Mouse (Mus musculus) spleen, postnatal 10 days (tissue): ENCODE measurements at regions not wholly inside any gene's neighbourhood (a gene's known extent, or its start where the extent isn't known, plus 50 kb on each side); places are given as distances from the start of the nearest gene placed in this dataset.

Experiments used
- DNase-seq, 2 experiments: peaks; one replicate each; pipeline ENCODE4 v3.0.0; 2021 to 2022; ENCODE audit warnings: low spot score in 2 of 2

GRCm38 (mm10) chr4:10141238-10141934, 732.9 kb upstream of the 2610301B20Rik start:
- no peak for DNase-seq

DNA sequence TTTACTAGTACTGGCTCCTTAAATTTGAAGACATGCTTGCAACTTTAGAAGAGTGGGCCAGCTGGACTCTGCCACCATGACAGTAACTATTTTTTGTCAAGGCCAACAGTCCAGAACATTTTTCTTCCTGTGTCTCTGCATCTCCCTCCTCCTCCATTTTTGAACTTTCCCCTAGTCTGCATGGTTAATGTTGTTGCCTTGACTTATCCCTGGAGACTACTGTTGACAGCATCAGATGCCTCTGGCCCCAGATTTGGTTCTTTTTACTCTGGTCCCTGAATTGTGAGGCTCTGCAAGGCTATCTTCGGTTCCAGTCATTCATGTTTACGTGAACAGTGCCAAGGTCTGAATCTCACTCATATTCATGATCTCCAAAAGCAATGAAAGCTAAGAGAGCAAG, 724.4 kb upstream of the 2610301B20Rik start:
- no peak for DNase-seq

GRCm38 (mm10) chr4:10150501-10150900, 723.8 kb upstream of the 2610301B20Rik start:
- peak in 1 of 2 experiments; percentile 27 for DNase-seq

DNA sequence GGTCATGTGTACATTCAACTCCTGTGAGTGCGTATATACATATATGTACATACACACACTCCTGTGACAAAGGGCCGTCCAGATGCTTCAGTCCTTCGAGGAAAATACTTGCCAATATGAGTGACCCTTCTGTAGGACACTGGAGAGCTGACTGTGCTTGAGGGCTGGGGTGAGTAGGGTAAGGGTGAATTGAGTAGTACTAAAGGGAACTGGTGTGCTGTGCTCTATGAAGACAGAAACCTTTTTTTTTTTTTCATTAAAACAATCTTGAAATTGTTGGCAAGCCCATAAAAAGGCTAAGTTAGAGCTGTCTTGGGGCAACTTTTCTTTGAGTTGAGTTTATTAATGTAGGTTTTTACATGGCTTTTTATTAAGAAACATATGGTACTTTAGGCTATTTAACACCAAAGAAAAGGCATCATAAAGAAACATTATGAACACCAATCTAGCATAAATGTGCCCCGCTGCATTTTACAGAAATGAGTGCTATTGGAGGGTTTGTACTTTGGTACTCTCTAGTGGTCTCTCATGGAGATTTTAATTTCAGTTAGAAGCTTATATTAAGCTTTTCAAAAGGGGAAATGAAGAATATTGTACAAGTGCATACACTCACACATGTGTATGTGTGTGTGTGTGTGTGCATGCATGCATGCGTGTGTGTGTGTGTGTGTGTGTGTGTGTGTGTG, 718.5 kb upstream of the 2610301B20Rik start:
- DNase-seq: no peak

DNA sequence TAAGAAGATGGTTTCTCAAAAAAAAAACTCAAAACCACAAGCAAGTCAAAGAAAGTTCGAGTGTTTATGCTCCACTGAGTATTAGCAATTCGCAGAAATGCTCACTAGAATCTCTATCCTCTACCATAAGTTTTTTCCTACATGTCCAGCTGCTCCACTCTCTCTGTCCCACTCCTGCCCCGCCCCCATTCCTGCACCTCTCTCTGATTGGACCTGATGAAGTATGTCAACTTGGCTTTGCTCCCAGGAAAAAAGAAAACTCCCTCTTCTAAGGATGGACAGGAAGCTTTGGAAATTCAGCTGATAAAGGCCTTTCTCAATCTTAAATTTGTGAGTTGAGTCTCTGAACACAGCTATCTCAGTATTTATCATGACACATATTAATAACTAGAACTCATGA, 684.4 kb upstream of the 2610301B20Rik start:
- peak in 1 of 2 experiments; percentile 19 for DNase-seq

GRCm38 (mm10) chr4:10197245-10197943, 676.9 kb upstream of the 2610301B20Rik start:
- DNase-seq: no peak

- no peak for DNase-seq
These were observed 672.5 kb upstream of the 2610301B20Rik start for GRCm38 (mm10) chr4:10201835-10202234.

- DNase-seq: no peak
These were observed 670.1 kb upstream of the 2610301B20Rik start for GRCm38 (mm10) chr4:10204224-10204623.

GRCm38 (mm10) chr4:10209324-10209923, 664.9 kb upstream of the 2610301B20Rik start:
- no peak for DNase-seq

DNA sequence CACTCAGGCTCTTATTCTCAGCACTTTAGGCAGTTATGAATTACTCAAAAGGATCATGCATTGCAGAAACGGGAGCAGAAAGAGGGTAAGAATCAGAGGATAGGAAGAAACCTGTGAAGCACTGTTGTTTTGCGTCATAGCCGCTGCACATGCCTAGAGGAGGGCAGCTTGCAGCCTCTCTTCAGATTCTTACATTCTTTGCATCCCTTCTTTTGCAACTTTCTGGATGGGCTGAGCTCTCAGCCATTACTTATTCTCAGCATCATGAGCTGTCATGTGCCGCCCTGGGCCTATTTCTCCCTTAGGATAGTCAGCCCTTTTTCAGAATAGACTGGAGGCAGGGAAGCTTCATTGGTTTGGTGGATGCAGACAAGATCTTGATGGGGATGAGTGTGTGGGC, 663.0 kb upstream of the 2610301B20Rik start:
- DNase-seq: no peak

DNA sequence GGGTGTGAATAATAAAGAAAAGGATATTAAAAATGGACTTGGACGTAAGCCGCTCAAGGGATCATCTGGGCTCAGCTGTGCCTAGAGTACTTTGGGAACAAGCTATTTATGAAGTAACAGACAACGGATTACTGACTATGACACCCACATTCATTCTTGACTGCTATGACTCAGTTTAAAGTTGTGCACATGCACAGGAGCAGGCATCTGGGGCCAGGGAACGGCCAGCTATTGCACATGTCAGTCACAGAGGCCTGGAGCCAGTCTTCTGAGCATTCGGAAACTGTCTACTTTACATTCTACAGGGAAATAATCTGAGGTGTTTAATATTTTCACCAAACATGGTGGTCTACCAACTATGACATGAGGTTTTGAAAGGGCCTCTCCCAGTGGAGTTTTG, 639.0 kb upstream of the 2610301B20Rik start:
- DNase-seq: no peak

DNA sequence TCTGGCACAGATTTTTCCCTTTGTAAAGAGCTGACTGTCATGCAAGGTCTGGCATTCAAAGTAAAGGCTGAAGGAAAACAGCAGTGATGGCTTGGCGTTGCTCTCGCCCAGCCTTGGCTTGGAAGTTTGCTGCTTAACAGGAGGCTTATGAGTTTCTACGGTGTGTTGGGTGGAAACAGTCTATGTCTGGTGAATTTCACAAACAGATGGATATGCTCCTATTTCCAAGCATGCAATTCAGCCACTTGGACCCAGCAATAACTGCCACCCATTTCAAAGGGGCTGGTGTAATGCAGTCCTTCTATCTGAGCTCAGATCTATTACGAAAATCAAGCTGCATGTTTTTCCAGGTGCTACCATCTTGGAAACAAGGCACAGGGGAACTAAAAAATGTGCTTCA, 632.2 kb upstream of the 2610301B20Rik start:
- no peak for DNase-seq

- DNase-seq: no peak
These were observed 631.4 kb upstream of the 2610301B20Rik start for GRCm38 (mm10) chr4:10242909-10243308.

DNA sequence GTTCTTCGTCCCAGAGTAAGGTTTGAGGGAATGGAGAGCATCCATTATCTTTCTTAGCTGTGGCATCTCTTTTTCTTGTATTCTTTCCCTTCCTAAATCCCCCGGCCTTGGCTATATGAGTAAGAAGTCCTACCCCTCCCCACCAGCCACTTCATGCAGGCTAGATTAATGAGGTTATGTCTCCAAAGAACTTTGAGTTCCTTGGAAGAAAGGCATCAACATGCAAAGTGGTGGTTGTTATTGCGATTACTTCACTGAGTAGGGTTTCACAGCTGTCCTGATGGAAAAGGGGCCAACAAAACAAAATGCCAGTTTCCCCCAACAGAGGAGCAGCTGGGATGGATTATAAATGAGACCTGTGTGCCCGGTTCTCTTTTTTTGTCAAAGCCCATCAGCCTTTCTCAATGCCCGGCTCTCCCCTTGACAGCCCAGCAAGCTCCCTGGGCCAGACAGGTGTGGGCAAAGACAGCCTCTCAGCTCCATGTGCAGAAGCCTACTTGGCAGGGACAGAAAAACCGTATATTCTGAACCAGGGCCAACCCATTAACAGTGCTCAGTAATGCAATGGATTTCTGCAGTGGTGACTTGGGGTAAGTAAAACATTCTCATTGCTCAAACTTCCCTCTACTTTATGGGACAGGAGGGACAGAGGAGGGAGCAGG, 620.1 kb upstream of the 2610301B20Rik start:
- no peak for DNase-seq

DNA sequence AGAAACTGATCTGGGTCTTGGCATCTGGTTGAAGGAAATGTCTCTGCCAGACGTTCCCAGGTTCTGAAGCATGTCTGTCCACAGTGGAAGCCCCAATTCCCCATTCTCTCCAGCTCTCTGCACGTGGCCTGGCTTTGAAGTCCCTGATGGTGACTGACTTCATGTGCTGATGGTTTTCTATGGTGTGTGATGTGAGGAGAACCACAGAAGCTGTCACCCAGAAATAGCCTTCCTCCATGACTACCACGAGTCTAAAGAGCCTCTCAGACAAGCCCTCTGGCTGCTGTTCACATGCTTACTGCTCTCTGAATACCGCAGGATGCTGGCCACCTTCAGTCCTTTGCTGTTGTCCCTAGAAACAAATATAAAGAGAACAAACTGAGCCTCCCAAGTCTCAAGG, 616.8 kb upstream of the 2610301B20Rik start:
- DNase-seq: no peak

GRCm38 (mm10) chr4:10260351-10260750, 613.9 kb upstream of the 2610301B20Rik start:
- no peak for DNase-seq

- no peak for DNase-seq
These were observed 608.4 kb upstream of the 2610301B20Rik start for GRCm38 (mm10) chr4:10265942-10266341.

DNA sequence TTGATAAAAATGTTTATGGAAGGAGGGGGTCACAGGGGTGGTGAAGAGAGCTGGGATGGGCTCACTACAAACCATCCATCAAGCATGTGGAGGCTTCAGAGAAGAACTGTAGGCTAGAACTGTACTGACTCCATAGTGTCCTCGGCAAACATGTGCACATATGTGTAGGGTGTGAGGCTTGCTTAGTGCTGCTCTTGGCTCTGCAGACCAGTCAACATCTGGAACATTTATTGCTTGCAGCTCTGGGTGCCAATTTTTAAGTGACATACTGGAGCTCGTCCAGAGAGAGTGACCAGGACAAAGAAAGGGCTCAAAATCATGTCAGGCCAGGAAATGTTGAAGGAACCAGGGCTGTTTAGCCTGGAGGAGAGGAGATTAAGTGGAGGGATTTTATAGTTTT, 588.7 kb upstream of the 2610301B20Rik start:
- no peak for DNase-seq

DNA sequence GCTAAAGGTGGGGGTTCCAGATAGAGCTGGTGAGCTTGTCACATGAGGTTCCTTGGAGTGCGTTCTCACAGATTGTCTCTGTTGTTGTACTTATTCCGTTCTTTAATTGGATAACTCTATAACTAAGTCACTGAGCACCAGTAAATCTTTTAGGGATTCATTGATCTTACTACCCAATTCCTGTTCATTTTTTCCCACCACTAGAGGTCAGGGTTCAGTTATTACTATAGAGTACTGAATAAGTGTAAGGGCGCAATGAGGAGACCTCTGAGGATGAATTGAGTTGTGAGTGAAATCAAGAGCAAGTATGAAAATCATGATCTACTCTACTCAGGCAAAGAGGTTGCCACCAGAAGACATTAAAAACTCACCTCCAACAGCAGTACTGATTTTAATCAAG, 584.0 kb upstream of the 2610301B20Rik start:
- no peak for DNase-seq

DNA sequence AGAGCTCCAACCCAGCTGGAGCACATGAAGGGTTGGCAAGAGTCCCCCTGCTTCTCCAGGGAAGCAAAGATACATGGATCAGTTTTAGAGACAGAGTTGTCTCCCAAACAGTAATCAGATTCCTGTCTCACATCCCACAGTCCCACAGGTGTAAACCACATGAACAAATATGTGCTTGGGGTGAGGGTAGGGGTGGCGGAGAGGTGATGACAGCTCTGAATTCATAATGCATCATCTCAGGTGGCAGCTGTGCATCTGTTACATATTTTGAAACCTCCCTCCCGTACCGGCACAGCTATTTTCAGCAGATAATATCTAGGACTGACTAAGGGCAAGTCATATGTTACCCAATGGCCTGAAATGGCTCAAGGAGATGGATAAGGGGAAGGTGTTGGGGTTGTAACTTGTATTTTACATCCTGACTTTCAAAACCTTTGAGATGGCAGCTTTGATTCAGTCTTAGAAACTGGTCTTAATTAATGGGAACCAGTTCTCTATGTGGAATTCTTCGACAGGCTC, 579.2 kb upstream of the 2610301B20Rik start:
- no peak for DNase-seq

- DNase-seq: no peak
These were observed 578.1 kb upstream of the 2610301B20Rik start for GRCm38 (mm10) chr4:10296220-10296619.

DNA sequence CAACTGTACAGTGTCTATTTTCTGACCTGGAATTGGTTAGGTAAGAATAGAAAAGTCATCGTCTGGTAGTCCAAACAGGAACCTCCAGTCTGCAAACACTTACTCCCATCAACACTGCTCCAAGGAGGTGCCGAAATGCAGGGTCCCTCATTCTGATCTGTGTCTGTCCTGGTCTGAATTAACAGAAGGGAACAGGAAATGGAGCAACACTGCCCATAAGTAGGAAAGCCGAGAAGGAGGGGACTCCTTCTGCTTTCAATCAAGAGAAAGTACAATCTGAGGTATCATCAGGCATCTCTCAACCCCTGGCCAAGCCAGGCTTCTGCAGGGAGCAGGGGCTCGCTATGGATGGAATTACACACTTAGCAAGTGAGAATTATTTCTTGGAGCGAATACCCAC, 562.4 kb upstream of the 2610301B20Rik start:
- no peak for DNase-seq
